Mouse (Mus musculus) stomach, postnatal 0 days (tissue): ENCODE measurements around the gene Nudt19.

ENCODE experiments used
- CTCF ChIP-seq: IDR thresholded peaks from 2 replicates; pipeline ENCODE4 v1.5.1; 2016; ENCODE audit warnings: antibody characterized with exemption, low read depth, mild to moderate bottlenecking, moderate library complexity
- EP300 ChIP-seq: optimal IDR thresholded peaks from 2 replicates; pipeline ENCODE3; 2016; ENCODE audit warnings: antibody characterized with exemption

DNA sequence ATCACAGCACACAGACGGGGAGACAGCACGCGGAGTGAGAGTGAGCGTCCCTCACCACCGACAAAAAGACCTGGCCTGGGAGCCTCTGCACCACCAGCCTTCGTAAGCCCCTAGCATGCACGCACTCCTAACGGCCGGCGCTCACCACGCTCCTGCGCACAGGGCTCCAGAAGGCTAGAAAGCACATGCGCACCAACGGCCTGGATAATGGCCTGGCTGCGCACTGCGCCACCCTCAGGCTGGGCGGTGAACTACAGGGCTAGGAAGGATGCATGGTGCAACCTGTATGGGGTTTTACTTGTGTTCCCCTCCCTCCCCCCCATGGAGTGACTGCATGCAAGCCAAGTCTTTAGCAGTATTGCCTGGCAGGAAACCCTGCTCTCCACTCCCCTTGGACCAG, 18.5 kb downstream of the Nudt19 start, which contains the start of gene Tdrd12:
- TF ChIP-seq CTCF (peak; percentile 42), EP300 (no peak)
